Mouse (Mus musculus) stomach, embryonic 14.5 days (tissue): Measurements from ENCODE around the gene Ttc32. TPM values are rescaled to one million over a fixed set of nuclear protein-coding genes. Genes with fewer than 3 reads are reported as not detected.

ENCODE experiments used
- ATAC-seq: fragments of 200-750 bp; cut with Nextera tagmentation; 2 replicates; pipeline ENCODE4 v1.8.0; 2017; ENCODE audit warnings: low read depth, moderate TSS enrichment; ENCODE audit not compliant: insufficient number of reproducible peaks, insufficient read depth, low FRiP score
- H3K27ac ChIP-seq: fragments of 300-500 bp; sonication (generic); 2 replicates; pipeline ENCODE4 v1.5.1; 2014; ENCODE audit warnings: mild to moderate bottlenecking, low read length, moderate library complexity, mixed read lengths
- H3K27me3 ChIP-seq: fragments of 300-500 bp; sonication (generic); 2 replicates; pipeline ENCODE4 v1.6.1; 2014; ENCODE audit warnings: low read length, control low read depth, mixed read lengths; ENCODE audit not compliant: control insufficient read depth, insufficient read depth
- H3K36me3 ChIP-seq: fragments of 300-500 bp; sonication (generic); 2 replicates; pipeline ENCODE4 v1.6.1; 2014; ENCODE audit warnings: mild to moderate bottlenecking, control low read depth, low read length, moderate library complexity, mixed read lengths; ENCODE audit not compliant: control insufficient read depth, insufficient read depth
- H3K4me1 ChIP-seq: fragments of 300-500 bp; sonication (generic); 2 replicates; pipeline ENCODE4 v1.6.1; 2014; ENCODE audit warnings: low read length, control low read depth, mixed read lengths; ENCODE audit not compliant: control insufficient read depth, insufficient read depth
- H3K4me2 ChIP-seq: fragments of 300-500 bp; sonication (generic); replicated peaks from 2 replicates; pipeline ENCODE4 v1.6.1; 2014; ENCODE audit warnings: low read depth, low read length, control low read depth
- H3K4me3 ChIP-seq: fragments of 300-500 bp; sonication (generic); 2 replicates; pipeline ENCODE4 v1.5.1; 2014; ENCODE audit warnings: low read depth, low read length, control low read depth
- H3K9ac ChIP-seq: fragments of 300-500 bp; sonication (generic); replicated peaks from 2 replicates; pipeline ENCODE4 v1.6.1; 2014; ENCODE audit warnings: low read depth, mild to moderate bottlenecking, control low read depth, low read length, moderate library complexity, mixed read lengths
- H3K9me3 ChIP-seq: fragments of 300-500 bp; sonication (generic); 2 replicates; pipeline ENCODE4 v1.6.1; 2016; ENCODE audit warnings: low read depth, low read length, control low read depth; ENCODE audit not compliant: control insufficient read depth
- WGBS: fragments of 180-500 bp; shearing (Covaris S2); extraction: QIAGEN DNeasy Blood & Tissue Kit; methylation state at CpG from one replicate; pipeline ENCODE4 v1.1.7; 2014; 5-methylcytosine and 5-hydroxymethylcytosine counted together
- polyA plus RNA-seq: library from polyadenylated mRNA; unstranded; fragments of >200 nt; fragmentation: Nextera tagmentation; extraction: Ambion mirVana; gene quantifications from 2 replicates; pipeline ENCODE4 v1.2.1, GENCODE M21; 2014

Ttc32 gene
- polyA plus RNA-seq, result 22.9 and 24.0 TPM in 2 replicates

- ATAC-seq, result peak; percentile 92
- peak within 1 kb of the TSS; percentile 49 for H3K4me3 ChIP-seq
- WGBS, result under 1% methylated on average over 68 of the region's 69 CpGs
Observed at GRCm38 (mm10) chr12:9029888-9030723, at the start of gene Ttc32. TSS of gene Ttc32 (plus strand) at chr12:9029997.

GRCm38 (mm10) chr12:8993231-8993630 is 36.6 kb upstream of the Ttc32 start:
- H3K9me3 ChIP-seq, result no peaks in the 10 kb centered on the region
- no peak for ATAC-seq
- H3K36me3 ChIP-seq, result no peaks in the 10 kb centered on the region; the same call in 1 of the 2 replicates
- H3K27ac ChIP-seq, result no peak overlapping the region
- WGBS, result 78% methylated on average over 8 of the region's 8 CpGs
- H3K4me3 ChIP-seq, result no peak overlapping the region
- H3K27me3 ChIP-seq, result no peaks in the 10 kb centered on the region
- no peak overlapping the region for H3K9ac ChIP-seq
- H3K4me1 ChIP-seq, result no peaks in the 10 kb centered on the region
- H3K4me2 ChIP-seq, result no peak overlapping the region

More at GRCm38 (mm10) chr12:9029888-9030723, at the start of gene Ttc32:
- H3K4me1 ChIP-seq, result 0 out of 2 replicates have a peak, but pooled peaks cover 4% of the 10 kb centered on the region
- peak within 1 kb of the TSS; percentile 50 for H3K4me2 ChIP-seq
- peak within 1 kb of the TSS; percentile 87 for H3K9ac ChIP-seq
- peak within 1 kb of the TSS; percentile 96 for H3K27ac ChIP-seq
- no peaks in the 10 kb centered on the region for H3K27me3 ChIP-seq
- no peaks in the 10 kb centered on the region for H3K36me3 ChIP-seq
- no peaks in the 10 kb centered on the region for H3K9me3 ChIP-seq

GRCm38 (mm10) chr12:8998318-8998717 is 31.5 kb upstream of the Ttc32 start:
- Histone ChIP-seq H3K27me3 (no peaks in the 10 kb centered on the region), H3K4me1 (0 out of 2 replicates have a peak, but pooled peaks cover 2% of the 10 kb centered on the region), H3K36me3 (no peaks in the 10 kb centered on the region), H3K9me3 (no peaks in the 10 kb centered on the region), H3K27ac (no peak overlapping the region), H3K4me3 (no peak overlapping the region), H3K4me2 (no peak overlapping the region), H3K9ac (no peak overlapping the region)
- WGBS, result 90% methylated on average over 4 of the region's 4 CpGs
- ATAC-seq, result no peak

- H3K27ac ChIP-seq, result no peak overlapping the region
Observed at GRCm38 (mm10) chr12:9002038-9002648, 27.7 kb upstream of the Ttc32 start.

GRCm38 (mm10) chr12:9007146-9007545 is 22.7 kb upstream of the Ttc32 start:
- Histone ChIP-seq H3K9me3 (no peaks in the 10 kb centered on the region), H3K4me3 (no peak overlapping the region), H3K27me3 (no peaks in the 10 kb centered on the region), H3K9ac (no peak overlapping the region), H3K4me2 (no peak overlapping the region), H3K36me3 (no peaks in the 10 kb centered on the region), H3K27ac (no peak overlapping the region), H3K4me1 (0 out of 2 replicates have a peak, but pooled peaks cover 2% of the 10 kb centered on the region)
- 56% methylated on average over 4 of the region's 4 CpGs for WGBS
- no peak for ATAC-seq

More at GRCm38 (mm10) chr12:9002038-9002648, 27.7 kb upstream of the Ttc32 start:
- H3K4me2 ChIP-seq, result no peak overlapping the region
- no peak for ATAC-seq
- 0 out of 2 replicates have a peak, but pooled peaks cover 2% of the 10 kb centered on the region for H3K4me1 ChIP-seq
- H3K36me3 ChIP-seq, result no peaks in the 10 kb centered on the region
- no peak overlapping the region for H3K4me3 ChIP-seq
- 14% methylated on average over 5 of the region's 5 CpGs for WGBS
- no peaks in the 10 kb centered on the region for H3K9me3 ChIP-seq
- no peaks in the 10 kb centered on the region for H3K27me3 ChIP-seq
- H3K9ac ChIP-seq, result no peak overlapping the region

- 93% methylated on average over 6 of the region's 6 CpGs for WGBS
Observed at GRCm38 (mm10) chr12:9007811-9008210, 22.0 kb upstream of the Ttc32 start.

GRCm38 (mm10) chr12:9010311-9010710 is 19.5 kb upstream of the Ttc32 start:
- peaks cover 3% of the 10 kb centered on the region; the same call in 1 of the 2 replicates for H3K36me3 ChIP-seq
- WGBS, result 65% methylated on average over 4 of the region's 4 CpGs
- no peaks in the 10 kb centered on the region for H3K9me3 ChIP-seq
- H3K27ac ChIP-seq, result no peak overlapping the region
- no peaks in the 10 kb centered on the region for H3K4me1 ChIP-seq
- H3K27me3 ChIP-seq, result no peaks in the 10 kb centered on the region
- H3K4me3 ChIP-seq, result no peak overlapping the region
- H3K4me2 ChIP-seq, result no peak overlapping the region
- ATAC-seq, result no peak
- no peak overlapping the region for H3K9ac ChIP-seq

More at GRCm38 (mm10) chr12:9007811-9008210, 22.0 kb upstream of the Ttc32 start:
- H3K9me3 ChIP-seq, result no peaks in the 10 kb centered on the region
- H3K4me3 ChIP-seq, result no peak overlapping the region
- no peak overlapping the region for H3K4me2 ChIP-seq
- peaks cover 3% of the 10 kb centered on the region; the same call in 1 of the 2 replicates for H3K36me3 ChIP-seq
- no peaks in the 10 kb centered on the region for H3K27me3 ChIP-seq
- no peak overlapping the region for H3K9ac ChIP-seq
- ATAC-seq, result no peak
- no peaks in the 10 kb centered on the region for H3K4me1 ChIP-seq
- H3K27ac ChIP-seq, result no peak overlapping the region

GRCm38 (mm10) chr12:9016376-9016775 is 13.4 kb upstream of the Ttc32 start:
- Histone ChIP-seq H3K36me3 (peaks cover 3% of the 10 kb centered on the region; the same call in 1 of the 2 replicates), H3K27ac (no peak overlapping the region), H3K4me3 (no peak overlapping the region), H3K4me2 (no peak overlapping the region), H3K27me3 (no peaks in the 10 kb centered on the region), H3K9me3 (no peaks in the 10 kb centered on the region), H3K9ac (no peak overlapping the region), H3K4me1 (no peaks in the 10 kb centered on the region)
- WGBS, result 94% methylated on average over 9 of the region's 9 CpGs
- ATAC-seq, result no peak
